Mouse (Mus musculus) ES-Bruce4 (cell line): ENCODE measurements around the gene Cfap54. TPM values are rescaled to one million over a fixed set of nuclear protein-coding genes. Genes with fewer than 3 reads are reported as not detected.

Experiments
- H3K27ac ChIP-seq: 2 replicates; pipeline ENCODE4 v1.5.1; 2012; ENCODE audit warnings: low read length, inconsistent platforms; ENCODE audit not compliant: insufficient read depth
- H3K27me3 ChIP-seq: 2 replicates; pipeline ENCODE4 v1.6.1; 2012; ENCODE audit warnings: mild to moderate bottlenecking, low read length, inconsistent platforms; ENCODE audit not compliant: control insufficient read depth, poor library complexity, insufficient read depth, severe bottlenecking
- H3K36me3 ChIP-seq: 2 replicates; pipeline ENCODE4 v1.6.1; 2012; ENCODE audit warnings: inconsistent platforms, mild to moderate bottlenecking, low read length, moderate library complexity; ENCODE audit not compliant: control insufficient read depth, poor library complexity, insufficient read depth, severe bottlenecking
- H3K4me1 ChIP-seq: one replicate; pipeline ENCODE4 v1.8.1; 2011; ENCODE audit warnings: low read length; ENCODE audit not compliant: control insufficient read depth, insufficient read depth
- H3K4me3 ChIP-seq: 2 replicates; pipeline ENCODE4 v1.5.1; 2011; ENCODE audit warnings: low read depth, mild to moderate bottlenecking, low read length
- H3K9ac ChIP-seq: 2 replicates; pipeline ENCODE4 v1.6.1; 2012; ENCODE audit warnings: low read depth, mild to moderate bottlenecking, inconsistent platforms; ENCODE audit not compliant: poor library complexity, severe bottlenecking
- H3K9me3 ChIP-seq: replicated peaks from 2 replicates; pipeline ENCODE4 v1.6.1; 2012; ENCODE audit warnings: mild to moderate bottlenecking, low read length, inconsistent platforms; ENCODE audit not compliant: control insufficient read depth, poor library complexity, insufficient read depth, severe bottlenecking
- CTCF ChIP-seq: IDR thresholded peaks from one replicate; pipeline ENCODE4 v1.8.1; 2011; ENCODE audit warnings: low read depth, low read length
- EP300 ChIP-seq: IDR thresholded peaks from 2 replicates; pipeline ENCODE4 v1.6.1; 2011; ENCODE audit warnings: low read depth, low read length; ENCODE audit not compliant: insufficient read depth
- POLR2A ChIP-seq: IDR thresholded peaks from one replicate; pipeline ENCODE4 v1.8.1; 2011; ENCODE audit warnings: low read length; ENCODE audit not compliant: insufficient read depth
- polyA plus RNA-seq: library from polyadenylated mRNA; stranded (reverse); fragments of >200 nt; gene quantifications from 2 replicates; pipeline ENCODE4 v1.2.4, GENCODE M21; 2011; ENCODE audit warnings: low read depth; ENCODE audit not compliant: missing spikeins, insufficient read depth, insufficient read length

Gene Cfap54
- polyA plus RNA-seq, 1 experiment = not detected

DNA sequence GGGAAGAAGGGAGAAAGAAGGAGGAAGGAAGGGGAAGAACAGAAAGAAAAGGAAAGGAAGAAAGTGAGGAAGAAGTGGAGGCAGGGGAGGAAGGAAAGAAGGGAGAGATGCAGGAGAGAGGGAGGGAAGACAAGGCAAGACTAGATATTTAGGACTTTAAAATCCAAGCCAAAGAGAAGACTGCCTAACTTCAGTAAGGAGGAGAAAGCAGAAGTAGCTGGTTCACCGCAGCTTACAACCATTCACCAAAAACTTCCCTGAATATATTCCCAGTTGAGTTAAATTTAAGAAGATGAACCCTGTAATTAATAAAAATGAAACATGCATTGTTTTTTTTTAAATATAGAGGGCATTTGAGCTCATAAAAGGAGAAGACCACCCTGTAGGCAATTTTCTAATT, 34.3 kb upstream of the Cfap54 start:
- no peak overlapping the region for H3K9ac ChIP-seq
- H3K27ac ChIP-seq = no peak overlapping the region
- no peaks in the 10 kb centered on the region for H3K27me3 ChIP-seq
- no peaks in the 10 kb centered on the region; the same call in 1 of the 2 replicates for H3K9me3 ChIP-seq
- H3K4me1 ChIP-seq = no peaks in the 10 kb centered on the region
- TF ChIP-seq CTCF (no peak), EP300 (no peak), POLR2A (no peak)
- no peak overlapping the region for H3K4me3 ChIP-seq
- H3K36me3 ChIP-seq = no peaks in the 10 kb centered on the region

DNA sequence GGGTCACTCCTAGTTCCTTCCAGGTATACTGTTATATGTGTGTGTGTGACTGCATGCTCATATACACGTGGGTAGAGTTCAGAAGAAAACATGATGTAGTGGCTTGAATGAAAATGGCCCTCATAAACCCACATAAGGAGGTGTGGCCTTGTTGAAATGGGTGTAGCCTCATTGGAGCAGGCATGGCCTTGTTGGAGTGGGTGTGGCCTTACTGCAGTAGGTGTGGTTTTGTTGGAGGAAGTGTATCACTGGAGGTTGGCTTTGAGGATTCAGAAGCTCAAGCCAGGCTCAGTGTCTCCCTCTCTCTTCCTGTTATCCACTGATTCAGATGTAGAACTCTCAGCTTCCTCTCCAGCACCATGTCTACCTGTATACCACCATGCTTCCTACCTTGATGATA, 33.4 kb upstream of the Cfap54 start:
- H3K36me3 ChIP-seq = no peaks in the 10 kb centered on the region
- H3K4me1 ChIP-seq = no peaks in the 10 kb centered on the region
- H3K4me3 ChIP-seq = no peak overlapping the region
- H3K9ac ChIP-seq = no peak overlapping the region
- H3K9me3 ChIP-seq = no peaks in the 10 kb centered on the region; the same call in 1 of the 2 replicates
- TF ChIP-seq POLR2A (no peak), EP300 (no peak), CTCF (no peak)
- no peaks in the 10 kb centered on the region for H3K27me3 ChIP-seq
- no peak overlapping the region for H3K27ac ChIP-seq

DNA sequence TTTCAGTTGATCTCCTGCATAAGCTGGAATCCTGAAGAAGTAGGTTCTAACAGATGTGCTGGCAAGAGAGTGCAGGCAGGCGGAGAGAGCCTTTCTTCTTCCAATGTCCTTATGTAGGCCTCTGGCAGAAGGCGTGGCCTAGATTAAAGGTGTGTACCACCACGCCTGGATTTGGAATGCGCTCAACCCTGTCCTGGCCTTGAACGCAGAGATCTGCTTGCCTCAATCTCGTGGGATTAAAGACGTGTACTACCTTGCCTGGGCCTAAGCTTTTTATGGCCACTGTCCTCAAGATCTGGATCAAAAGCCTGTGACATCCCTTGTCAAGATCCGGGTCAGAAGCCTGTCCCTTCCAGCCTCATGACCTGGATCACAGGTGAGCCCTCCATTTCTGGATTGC, 32.5 kb upstream of the Cfap54 start:
- H3K9ac ChIP-seq = no peak overlapping the region
- H3K36me3 ChIP-seq = no peaks in the 10 kb centered on the region
- H3K4me1 ChIP-seq = no peaks in the 10 kb centered on the region
- H3K9me3 ChIP-seq = no peaks in the 10 kb centered on the region; the same call in 1 of the 2 replicates
- H3K27me3 ChIP-seq = no peaks in the 10 kb centered on the region
- no peak for TF ChIP-seq POLR2A
- TF ChIP-seq CTCF = no peak
- 0 out of 2 replicates have a peak, but pooled peaks have one; percentile 11 for TF ChIP-seq EP300
- H3K4me3 ChIP-seq = no peak overlapping the region
- no peak overlapping the region for H3K27ac ChIP-seq

DNA sequence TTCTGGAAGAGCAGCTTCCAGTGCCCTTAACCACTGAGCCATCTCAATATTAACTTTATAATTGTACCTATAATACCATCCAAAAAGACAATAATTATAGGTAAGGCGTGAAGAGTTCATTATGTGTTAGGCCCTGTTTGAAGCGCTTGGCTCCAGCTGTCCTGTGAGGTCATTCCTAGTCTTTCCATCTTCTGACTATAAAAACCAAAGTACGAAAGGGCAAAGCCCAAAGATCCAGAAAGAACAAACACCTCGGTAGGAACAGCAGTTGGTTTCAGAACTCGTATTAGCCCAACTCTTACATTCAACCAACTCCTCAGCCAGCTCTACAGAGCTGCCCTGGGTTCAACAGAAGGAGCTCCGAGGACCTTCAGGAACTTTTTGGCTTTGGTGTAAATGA, 30.6 kb upstream of the Cfap54 start:
- Histone ChIP-seq H3K9ac (no peak overlapping the region), H3K27me3 (no peaks in the 10 kb centered on the region), H3K9me3 (no peaks in the 10 kb centered on the region; the same call in 1 of the 2 replicates), H3K4me3 (no peak overlapping the region), H3K4me1 (no peaks in the 10 kb centered on the region), H3K36me3 (no peaks in the 10 kb centered on the region), H3K27ac (no peak overlapping the region)
- TF ChIP-seq CTCF (no peak), EP300 (no peak), POLR2A (no peak)

DNA sequence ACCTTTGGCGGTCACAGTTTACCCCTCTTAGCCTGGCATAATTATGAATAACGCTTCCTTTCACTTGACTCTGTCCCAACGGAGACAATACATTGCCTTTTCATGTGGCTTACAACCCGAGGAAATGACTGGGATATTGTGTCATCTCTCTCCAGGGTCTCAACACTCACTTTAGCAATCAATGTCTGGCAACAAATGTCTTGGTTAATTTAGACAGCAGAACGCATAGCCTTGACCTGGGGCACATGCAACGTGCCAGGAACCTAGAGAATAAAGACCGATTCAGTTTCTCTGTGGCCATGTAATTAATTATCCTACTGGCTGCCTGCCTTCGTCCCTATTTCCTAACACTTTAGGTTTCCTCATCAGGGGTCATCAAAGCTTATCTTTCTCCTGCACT, 30.0 kb upstream of the Cfap54 start:
- Histone ChIP-seq H3K27me3 (no peaks in the 10 kb centered on the region), H3K4me1 (no peaks in the 10 kb centered on the region)
- TF ChIP-seq CTCF (no peak), POLR2A (no peak), EP300 (no peak)

DNA sequence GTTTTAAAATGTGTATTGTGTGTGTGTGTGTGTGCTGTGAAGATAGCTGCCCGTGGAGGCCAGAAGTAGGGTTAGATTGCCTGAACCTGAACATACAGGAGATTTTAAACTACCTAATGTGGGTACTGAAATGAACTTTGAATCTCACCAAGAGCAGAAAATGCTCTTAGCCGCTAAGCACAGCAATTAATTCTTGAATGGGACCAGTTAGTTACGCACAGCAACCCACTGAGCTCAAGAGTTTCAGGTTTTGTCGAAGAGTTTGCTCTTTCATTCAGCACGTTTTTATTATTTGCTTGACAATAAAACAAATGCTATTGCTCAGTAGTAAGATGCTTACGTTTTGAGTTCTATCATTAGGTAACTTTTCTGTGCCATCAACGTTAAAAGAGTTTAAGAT, 23.9 kb upstream of the Cfap54 start:
- H3K36me3 ChIP-seq = no peaks in the 10 kb centered on the region
- H3K9me3 ChIP-seq = no peaks in the 10 kb centered on the region
- H3K9ac ChIP-seq = no peak overlapping the region
- no peak overlapping the region for H3K27ac ChIP-seq
- no peaks in the 10 kb centered on the region for H3K27me3 ChIP-seq
- no peaks in the 10 kb centered on the region for H3K4me1 ChIP-seq
- no peak overlapping the region for H3K4me3 ChIP-seq
- TF ChIP-seq POLR2A (no peak), CTCF (no peak), EP300 (no peak)

More for the DNA sequence above, 30.0 kb upstream of the Cfap54 start:
- H3K4me3 ChIP-seq = no peak overlapping the region
- H3K9ac ChIP-seq = no peak overlapping the region
- no peaks in the 10 kb centered on the region for H3K36me3 ChIP-seq
- no peaks in the 10 kb centered on the region for H3K9me3 ChIP-seq
- no peak overlapping the region for H3K27ac ChIP-seq
